Comparison of ENCODE assay signal across 7 mouse cellular contexts in the genomic region with DNA sequence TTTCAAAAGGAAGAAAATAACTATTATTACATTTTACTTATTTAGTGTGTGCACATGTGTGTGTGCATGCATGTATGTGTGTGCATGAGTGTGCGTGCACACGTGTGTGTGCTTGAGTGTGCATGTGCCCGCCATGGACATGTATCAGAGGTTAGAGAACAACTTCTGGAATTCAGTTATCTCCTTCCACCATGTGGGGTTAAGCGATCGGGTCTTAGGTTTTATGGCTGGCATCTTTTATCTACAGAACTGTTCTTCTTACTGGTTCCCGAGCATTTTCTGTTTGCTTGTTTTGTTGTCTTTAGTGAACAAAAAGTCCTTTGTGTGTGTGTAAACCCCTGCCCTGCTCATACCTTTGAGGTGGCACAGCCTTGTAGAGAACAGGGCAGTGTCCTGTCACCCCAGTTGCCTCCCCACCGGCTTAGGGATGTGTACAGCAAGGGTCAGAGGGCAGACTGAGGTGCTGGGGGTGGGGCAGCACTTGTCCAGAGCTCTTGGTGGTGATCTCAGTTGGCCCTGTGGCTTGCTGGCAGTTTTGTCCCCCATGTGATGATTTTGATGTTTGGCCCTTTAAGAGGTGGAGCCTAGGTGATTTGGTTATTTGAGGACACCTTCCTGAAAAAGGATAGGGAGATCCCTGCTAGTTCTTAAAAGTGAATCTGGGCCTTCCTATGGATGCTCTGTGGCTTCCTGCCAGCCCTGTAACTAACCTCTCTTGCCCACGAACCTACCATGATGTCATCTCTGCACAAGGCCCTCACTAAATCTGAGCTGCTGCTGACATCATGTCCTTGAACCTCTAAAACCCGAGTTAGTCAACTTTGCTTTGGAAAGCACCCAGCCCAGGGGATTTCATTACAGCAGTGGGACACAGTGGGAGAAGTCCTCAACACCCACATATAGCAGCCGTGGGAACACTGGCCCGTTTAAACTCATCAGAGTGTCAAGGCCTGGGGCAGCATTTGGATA. TPM values are rescaled to one million over a fixed set of nuclear protein-coding genes. Genes with fewer than 3 reads are reported as not detected.
DNase-seq lines count a peak whose midpoint lies in the region; ATAC-seq and TF ChIP-seq lines count a peak whose summit lies in the region.

No protein-coding gene starts in this region.

- H3K4me2 ChIP-seq in lung, postnatal 0 days (replicated peaks; ENCODE audit: low read depth, low read length), result no peak overlapping the region
- peak overlapping the region; percentile 93; the same call in 1 of the 2 replicates for H3K4me2 ChIP-seq in embryonic facial prominence, embryonic 15.5 days (replicated peaks)
- peak overlapping the region; percentile 94 for H3K4me2 ChIP-seq in kidney, postnatal 0 days (ENCODE audit: low read length)
- H3K4me2 ChIP-seq in stomach, embryonic 16.5 days (ENCODE audit: low read depth, low read length), result peak overlapping the region; percentile 30; the same call in 1 of the 2 replicates

- H3K27ac ChIP-seq in lung, postnatal 0 days (ENCODE audit: low read length), result no peak overlapping the region
- H3K27ac ChIP-seq in embryonic facial prominence, embryonic 15.5 days (replicated peaks), result no peak overlapping the region
- H3K27ac ChIP-seq in kidney, postnatal 0 days, result peak overlapping the region; percentile 50
- H3K27ac ChIP-seq in stomach, embryonic 16.5 days (ENCODE audit: low read length), result no peak overlapping the region

- TF ChIP-seq EP300 in lung, postnatal 0 days (IDR thresholded peaks at IDR 0.05), result no peak

- 53% methylated on average over 11 of the region's 11 CpGs for WGBS in lung, postnatal 0 days
- 54% methylated on average over 11 of the region's 11 CpGs for WGBS in embryonic facial prominence, embryonic 15.5 days
- WGBS in kidney, postnatal 0 days, result 45% methylated on average over 11 of the region's 11 CpGs
- WGBS in stomach, embryonic 16.5 days, result 60% methylated on average over 11 of the region's 11 CpGs

- TF ChIP-seq CTCF in lung, postnatal 0 days (IDR thresholded peaks at IDR 0.05), result no peak
- TF ChIP-seq CTCF in kidney, postnatal 0 days (IDR thresholded peaks at IDR 0.05; ENCODE audit: low read depth), result no peak

- no peak overlapping the region for H3K4me3 ChIP-seq in lung, postnatal 0 days (ENCODE audit: low read depth, low read length)
- H3K4me3 ChIP-seq in embryonic facial prominence, embryonic 15.5 days (replicated peaks), result no peak overlapping the region
- H3K4me3 ChIP-seq in kidney, postnatal 0 days (replicated peaks; ENCODE audit: low read depth, low read length), result peak overlapping the region; percentile 7; the same call in 1 of the 2 replicates
- H3K4me3 ChIP-seq in stomach, embryonic 16.5 days (replicated peaks; ENCODE audit: low read length), result 0 out of 2 replicates have a peak overlapping the region, but pooled peaks have one; percentile 5

- peak; percentile 20 for DNase-seq in lung, postnatal 36 days
- DNase-seq in lung, postnatal 0 days (ENCODE audit: low spot score), result no peak
- DNase-seq in kidney, postnatal 0 days (ENCODE audit: low spot score), result no peak
- DNase-seq in urinary bladder, adult 2 months (ENCODE audit: low spot score), result no peak
- no peak for DNase-seq in Muller cell, postnatal 12 days (ENCODE audit: inconsistent ontology term)

- H3K9ac ChIP-seq in lung, postnatal 0 days (replicated peaks; ENCODE audit: low read depth), result no peak overlapping the region
- no peak overlapping the region for H3K9ac ChIP-seq in embryonic facial prominence, embryonic 15.5 days
- peak overlapping the region; percentile 31; the same call in 1 of the 2 replicates for H3K9ac ChIP-seq in kidney, postnatal 0 days (ENCODE audit: low read depth, low read length)
- 0 out of 2 replicates have a peak overlapping the region, but pooled peaks have one; percentile 16 for H3K9ac ChIP-seq in stomach, embryonic 16.5 days (ENCODE audit: low read length)

- H3K36me3 ChIP-seq in lung, postnatal 0 days (ENCODE audit: insufficient read depth, low read length), result no peaks in the 10 kb centered on the region
- peaks cover 8% of the 10 kb centered on the region; the same call in 1 of the 2 replicates for H3K36me3 ChIP-seq in embryonic facial prominence, embryonic 15.5 days
- 0 out of 2 replicates have a peak, but pooled peaks cover 3% of the 10 kb centered on the region for H3K36me3 ChIP-seq in kidney, postnatal 0 days (ENCODE audit: insufficient read depth, low read length)
- no peaks in the 10 kb centered on the region for H3K36me3 ChIP-seq in stomach, embryonic 16.5 days (ENCODE audit: control insufficient read depth, insufficient read depth, low read length)

- H3K9me3 ChIP-seq in lung, postnatal 0 days (ENCODE audit: low read length), result no peaks in the 10 kb centered on the region
- no peaks in the 10 kb centered on the region for H3K9me3 ChIP-seq in embryonic facial prominence, embryonic 15.5 days (replicated peaks)
- H3K9me3 ChIP-seq in kidney, postnatal 0 days (replicated peaks; ENCODE audit: low read length), result no peaks in the 10 kb centered on the region
- H3K9me3 ChIP-seq in stomach, embryonic 16.5 days (replicated peaks; ENCODE audit: control insufficient read depth, low read length), result no peaks in the 10 kb centered on the region

- ATAC-seq in lung, postnatal 0 days, result no peak
- no peak for ATAC-seq in embryonic facial prominence, embryonic 15.5 days (ENCODE audit: insufficient number of reproducible peaks, low FRiP score, low TSS enrichment, low read depth)
- no peak for ATAC-seq in kidney, postnatal 0 days (replicated peaks; ENCODE audit: low FRiP score, low read depth)
- no peak for ATAC-seq in stomach, embryonic 16.5 days (ENCODE audit: insufficient read depth, low FRiP score)

- H3K4me1 ChIP-seq in lung, postnatal 0 days (ENCODE audit: insufficient read depth, low read depth, low read length), result peaks cover 15% of the 10 kb centered on the region; the same call in 1 of the 2 replicates
- peaks cover 77% of the 10 kb centered on the region for H3K4me1 ChIP-seq in embryonic facial prominence, embryonic 15.5 days
- H3K4me1 ChIP-seq in kidney, postnatal 0 days (replicated peaks; ENCODE audit: insufficient read depth, low read length), result peaks cover 75% of the 10 kb centered on the region
- peaks cover 62% of the 10 kb centered on the region for H3K4me1 ChIP-seq in stomach, embryonic 16.5 days (ENCODE audit: control insufficient read depth, insufficient read depth, low read length)

- H3K27me3 ChIP-seq in lung, postnatal 0 days (replicated peaks; ENCODE audit: insufficient read depth, low read length), result no peaks in the 10 kb centered on the region
- no peaks in the 10 kb centered on the region for H3K27me3 ChIP-seq in embryonic facial prominence, embryonic 15.5 days
- H3K27me3 ChIP-seq in kidney, postnatal 0 days (ENCODE audit: insufficient read depth, low read length), result no peaks in the 10 kb centered on the region
- H3K27me3 ChIP-seq in stomach, embryonic 16.5 days (ENCODE audit: control insufficient read depth, insufficient read depth, low read length), result no peaks in the 10 kb centered on the region

RNA-seq across cellular contexts. Expression of a gene that starts 4.7 kb away (rescaled TPM):
- 4.9 and 6.3 TPM in 2 replicates for polyA plus RNA-seq in lung, postnatal 0 days (2015; fragmentation: Nextera tagmentation; extraction: Ambion mirVana)
- 8.3 and 11.2 TPM in 2 replicates for polyA plus RNA-seq in embryonic facial prominence, embryonic 15.5 days (2015; fragmentation: Nextera tagmentation; extraction: Ambion mirVana)
- polyA plus RNA-seq in kidney, postnatal 0 days (2015; fragmentation: Nextera tagmentation; extraction: Ambion mirVana), result 13.7 and 23.6 TPM in 2 replicates
- polyA plus RNA-seq in stomach, embryonic 16.5 days (2015; fragmentation: Nextera tagmentation; extraction: Ambion mirVana), result 4.8 and 5.2 TPM in 2 replicates
- polyA plus RNA-seq in urinary bladder, adult 2 months (2012; rRNA removed), result 29.0 and 30.1 TPM in 2 replicates

Comparison
In these comparisons a context has a peak if more than half of its experiments do, and no peak if none do; other contexts are left out.
1. H3K4me3 ChIP-seq: peak in kidney, postnatal 0 days (single experiment) and stomach, embryonic 16.5 days (single experiment); none in lung, postnatal 0 days (single experiment) and embryonic facial prominence, embryonic 15.5 days (single experiment).
2. H3K9ac ChIP-seq: peak in kidney, postnatal 0 days (single experiment) and stomach, embryonic 16.5 days (single experiment); none in lung, postnatal 0 days (single experiment) and embryonic facial prominence, embryonic 15.5 days (single experiment).